Mouse (Mus musculus): ENCODE results near the gene Igfbp1.
A peak's percentile ranks its signal among the peaks of the same experiment; 100 is the strongest.

Gene Igfbp1

DNA sequence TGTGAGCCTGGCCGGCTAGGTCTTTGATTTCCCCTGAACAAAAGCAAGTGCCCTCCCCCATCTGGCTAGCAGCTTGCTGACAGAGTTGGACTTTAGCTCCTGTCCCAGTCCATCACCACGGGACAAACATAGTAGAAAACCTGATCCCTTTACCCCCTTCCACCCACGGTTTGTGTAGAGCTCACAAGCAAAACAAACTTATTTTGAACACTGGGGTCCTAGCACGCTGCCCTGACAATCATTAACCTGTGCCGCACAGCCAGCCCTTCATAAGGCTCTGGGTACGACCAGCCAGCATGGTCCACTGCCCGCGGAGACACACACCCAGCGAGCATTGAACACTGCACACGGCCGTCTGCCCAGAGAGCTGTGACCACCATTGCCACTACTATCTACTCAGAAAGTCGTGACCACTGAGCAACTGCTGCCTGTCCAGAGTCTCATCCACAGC, at the start of gene Igfbp1:
Gene Igfbp1, plus strand, starts transcription at position 292 of the 451 bp plus-strand sequence.
- DNase-seq (ENCODE audit: low read depth): no peak

- no peak for DNase-seq (ENCODE audit: low read depth)
These were observed 49.6 kb upstream of the Igfbp1 start for GRCm38 (mm10) chr11:7147945-7148344.

DNA sequence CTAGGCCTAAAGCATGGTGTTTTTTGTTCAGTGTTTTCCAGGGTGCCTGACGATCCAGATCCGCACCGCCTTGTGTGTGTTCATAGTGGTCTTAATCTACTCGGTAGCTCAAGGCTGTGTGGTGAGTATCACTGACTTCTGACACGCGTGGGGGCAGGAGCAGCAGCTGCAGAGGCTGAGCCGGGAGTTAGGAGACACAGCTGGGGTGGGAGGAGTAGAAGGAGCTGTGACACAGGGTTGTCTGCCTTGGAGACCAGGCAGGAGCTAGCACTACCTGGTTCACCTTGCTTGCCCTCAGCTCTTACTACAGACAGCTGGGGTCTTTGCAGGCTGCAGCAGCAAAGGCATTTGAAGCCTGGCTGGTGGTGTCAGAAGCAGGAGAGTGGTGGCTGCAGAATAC, 48.1 kb upstream of the Igfbp1 start:
- no peak for DNase-seq (ENCODE audit: low read depth)

DNA sequence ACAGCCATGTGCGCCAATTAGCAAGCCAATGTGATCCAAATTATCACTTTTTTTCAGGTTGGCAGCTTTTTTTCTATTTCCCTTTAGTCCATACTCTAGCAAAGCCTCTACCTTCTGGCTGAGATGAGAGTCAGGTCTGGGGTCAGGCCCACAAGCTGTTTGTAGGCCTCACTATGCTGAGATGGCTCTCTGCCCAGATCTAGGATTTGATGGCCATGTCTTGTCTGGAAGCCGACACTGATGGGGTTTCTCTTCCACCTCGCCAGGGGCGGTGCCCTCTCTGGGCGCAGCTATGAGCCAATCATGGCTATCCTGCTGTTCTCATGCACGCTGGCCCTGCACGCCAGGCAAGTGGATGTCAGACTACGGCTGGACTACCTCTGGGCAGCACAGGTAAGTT, 47.1 kb upstream of the Igfbp1 start:
- DNase-seq (ENCODE audit: low read depth): no peak

- no peak for DNase-seq (ENCODE audit: low read depth)
These were observed 45.2 kb upstream of the Igfbp1 start for GRCm38 (mm10) chr11:7152371-7152770.

GRCm38 (mm10) chr11:7153081-7153480, 44.5 kb upstream of the Igfbp1 start:
- no peak for DNase-seq (ENCODE audit: low read depth)

GRCm38 (mm10) chr11:7156427-7156826, 41.2 kb upstream of the Igfbp1 start:
- no peak for DNase-seq (ENCODE audit: low read depth)

DNA sequence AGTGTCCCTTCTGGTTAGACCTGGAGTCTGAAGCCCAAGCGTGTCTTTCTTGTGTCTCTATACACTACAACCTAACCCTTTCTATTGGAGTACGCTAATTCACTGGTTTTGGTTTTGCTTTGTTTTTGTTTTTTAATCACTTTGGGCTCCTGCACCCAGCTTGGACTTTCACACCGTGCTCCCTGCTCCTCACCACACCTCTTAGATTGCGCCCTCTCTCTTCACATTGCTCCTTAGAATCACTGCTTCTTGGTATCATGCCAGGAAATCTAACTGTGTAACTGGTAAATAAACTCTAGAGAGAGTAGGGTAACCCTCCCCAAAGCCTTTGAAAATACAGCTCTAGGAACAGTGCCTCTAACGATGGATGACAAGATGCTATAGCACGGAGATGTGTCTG, 39.4 kb upstream of the Igfbp1 start:
- no peak for DNase-seq (ENCODE audit: low read depth)

DNA sequence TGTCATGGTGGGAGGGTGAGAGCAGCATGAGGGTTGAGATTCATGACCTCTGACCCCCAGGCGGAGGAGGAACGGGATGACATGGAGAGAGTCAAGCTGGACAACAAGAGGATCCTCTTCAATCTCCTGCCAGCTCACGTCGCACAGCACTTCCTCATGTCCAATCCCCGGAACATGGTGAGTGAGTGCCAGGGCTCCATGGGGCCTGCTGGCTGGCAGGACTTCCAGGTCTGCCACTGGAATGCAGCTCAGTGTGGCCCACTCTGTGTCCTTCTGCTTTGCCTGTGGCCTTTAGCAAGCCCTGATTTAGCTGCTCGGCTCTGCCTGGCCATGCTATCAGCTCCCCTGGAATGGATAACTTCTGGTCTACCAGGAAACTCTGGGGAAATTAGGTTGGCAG, 37.4 kb upstream of the Igfbp1 start:
- no peak for DNase-seq (ENCODE audit: low read depth)

- DNase-seq (ENCODE audit: low read depth): no peak
These were observed 36.9 kb upstream of the Igfbp1 start for GRCm38 (mm10) chr11:7160637-7161101.

DNA sequence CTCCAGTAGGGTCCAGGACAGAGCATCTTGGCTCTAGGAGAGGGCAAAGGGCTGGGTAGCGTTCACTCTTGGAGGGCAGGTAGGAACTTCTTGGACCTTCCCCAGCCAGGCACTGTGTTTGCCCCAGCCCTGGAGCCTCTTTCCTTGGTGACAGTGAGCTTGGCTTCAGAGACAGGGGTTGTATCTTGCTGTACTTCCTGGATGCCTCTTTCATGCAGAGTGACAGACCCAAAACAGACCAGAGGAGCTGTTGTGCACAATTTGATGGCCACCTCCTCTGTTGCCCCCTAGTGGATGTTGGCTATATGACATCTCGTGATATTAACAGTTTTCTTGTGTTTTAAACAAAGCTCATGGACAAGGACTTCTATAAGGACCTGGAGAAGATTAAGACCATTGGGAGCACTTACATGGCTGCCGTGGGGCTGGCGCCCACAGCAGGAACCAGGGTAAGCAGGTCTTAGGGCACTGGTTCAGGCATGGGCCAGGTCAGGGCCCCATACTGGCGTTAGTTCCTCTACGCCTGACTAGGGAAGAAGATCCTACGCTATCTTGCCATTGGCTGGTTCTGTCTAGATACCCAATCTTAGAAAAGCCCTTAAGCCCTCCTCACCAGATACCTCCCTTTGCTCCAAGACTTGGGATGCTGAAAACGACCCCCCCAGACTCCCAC, 35.9 kb upstream of the Igfbp1 start:
- DNase-seq (ENCODE audit: low read depth): peak; percentile 7

DNA sequence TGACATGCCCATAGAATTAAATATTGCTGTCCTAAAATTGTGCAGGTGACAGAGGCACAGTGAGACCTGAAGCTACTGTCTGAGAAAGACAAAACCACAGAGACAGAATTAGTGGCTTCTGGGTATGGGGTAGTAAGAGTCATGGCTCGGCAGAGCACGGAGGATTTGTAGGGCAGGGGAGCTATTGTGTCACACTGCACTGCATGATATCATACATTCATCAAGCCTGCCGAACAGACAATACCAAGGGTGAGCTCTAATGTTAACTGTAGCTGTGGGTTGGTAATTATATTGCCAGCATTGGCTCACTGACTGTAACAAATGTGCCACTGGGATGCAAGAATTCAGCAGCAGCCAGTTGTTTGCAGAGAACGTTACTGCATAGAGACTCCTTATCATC, 33.2 kb upstream of the Igfbp1 start:
- no peak for DNase-seq (ENCODE audit: low read depth)

DNA sequence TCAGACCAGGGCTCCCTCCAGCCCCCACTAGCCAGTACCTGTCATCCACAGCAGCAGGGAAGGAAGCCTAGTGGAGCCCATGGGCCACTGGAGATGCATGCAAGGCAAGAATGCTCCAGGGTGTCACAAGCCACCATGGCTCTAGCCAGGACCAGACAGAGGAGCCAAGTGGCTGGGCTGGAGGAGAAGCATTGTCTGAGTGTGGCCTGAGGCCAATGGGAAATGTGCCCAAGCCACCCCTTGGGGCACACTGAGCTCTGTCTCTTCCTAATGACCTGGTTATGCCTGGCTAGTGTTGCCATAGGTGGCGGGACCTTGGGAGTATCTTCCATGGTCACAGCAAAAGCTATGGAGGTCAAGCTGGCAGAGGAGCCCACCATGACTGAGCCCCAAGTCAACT, 27.9 kb upstream of the Igfbp1 start:
- DNase-seq (ENCODE audit: low read depth): no peak

- DNase-seq (ENCODE audit: low read depth): no peak
These were observed 23.9 kb upstream of the Igfbp1 start for GRCm38 (mm10) chr11:7173664-7174063.

DNA sequence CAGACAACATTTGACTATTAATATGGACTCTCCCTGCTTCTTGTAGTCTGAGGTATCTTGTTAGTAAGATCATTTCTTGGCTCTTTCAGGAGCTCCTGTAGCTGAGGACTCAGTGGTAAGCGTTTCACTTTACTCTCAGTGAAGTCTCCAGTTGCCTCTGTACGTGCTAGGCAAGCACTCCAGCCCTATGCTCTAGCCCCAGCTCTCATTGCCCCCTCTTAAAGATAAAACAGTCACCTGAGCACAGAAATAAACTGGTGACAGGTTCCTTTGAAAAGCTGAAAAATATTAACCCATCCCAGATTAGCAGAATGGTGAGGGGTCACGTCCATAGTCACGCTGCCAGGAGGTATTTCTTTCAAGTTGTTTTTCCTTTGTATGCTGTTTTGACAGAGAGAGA, 18.9 kb upstream of the Igfbp1 start:
- DNase-seq (ENCODE audit: low read depth): no peak

DNA sequence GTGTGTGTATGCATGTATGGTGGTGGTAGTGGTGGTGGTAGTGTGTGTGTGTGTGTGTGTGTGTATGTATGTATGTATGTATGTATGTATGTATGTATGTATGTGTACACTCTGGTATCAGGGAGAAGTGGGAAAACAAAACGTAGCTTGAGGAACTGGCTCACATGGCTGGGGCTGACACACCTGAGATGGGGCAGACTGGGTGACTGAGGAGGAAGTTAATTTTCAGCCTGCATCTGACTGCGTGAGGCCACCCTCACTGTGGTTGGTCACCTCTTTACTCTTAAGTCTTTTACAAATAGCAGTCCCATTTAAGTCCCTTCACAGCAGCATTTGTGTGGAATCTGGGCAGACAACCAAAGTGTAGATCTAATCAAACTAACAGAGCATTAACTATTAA, 18.3 kb upstream of the Igfbp1 start:
- DNase-seq (ENCODE audit: low read depth): no peak

- no peak for DNase-seq (ENCODE audit: low read depth)
These were observed 15.1 kb upstream of the Igfbp1 start for GRCm38 (mm10) chr11:7182409-7183042.

- no peak for DNase-seq (ENCODE audit: low read depth)
These were observed 13.2 kb upstream of the Igfbp1 start for GRCm38 (mm10) chr11:7184420-7184819.

DNA sequence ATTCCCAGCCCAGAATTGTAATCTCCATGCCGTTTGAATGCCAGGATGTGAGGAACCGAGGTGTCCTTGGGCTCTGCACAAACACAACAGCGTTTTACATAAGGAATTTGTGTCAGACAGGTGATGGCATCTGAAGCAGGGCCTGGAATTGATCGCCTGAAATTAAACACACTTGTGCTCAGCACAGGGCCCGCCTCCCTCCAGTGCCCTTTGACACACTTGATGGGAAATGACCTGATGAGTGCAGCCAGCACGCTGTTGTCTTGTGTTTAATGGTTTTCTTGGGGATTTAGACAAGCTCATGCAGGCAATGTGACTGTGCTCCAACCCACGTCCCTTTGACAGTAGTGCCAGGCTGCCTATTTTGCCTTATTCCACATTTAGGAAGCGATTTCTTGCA, 10.1 kb upstream of the Igfbp1 start:
- DNase-seq (ENCODE audit: low read depth): no peak

- no peak for DNase-seq (ENCODE audit: low read depth)
These were observed 9.1 kb upstream of the Igfbp1 start, which contains the start of gene Gm11985 for GRCm38 (mm10) chr11:7188469-7188868. Gene Gm11985, minus strand, starts transcription at chr11:7188569.

DNA sequence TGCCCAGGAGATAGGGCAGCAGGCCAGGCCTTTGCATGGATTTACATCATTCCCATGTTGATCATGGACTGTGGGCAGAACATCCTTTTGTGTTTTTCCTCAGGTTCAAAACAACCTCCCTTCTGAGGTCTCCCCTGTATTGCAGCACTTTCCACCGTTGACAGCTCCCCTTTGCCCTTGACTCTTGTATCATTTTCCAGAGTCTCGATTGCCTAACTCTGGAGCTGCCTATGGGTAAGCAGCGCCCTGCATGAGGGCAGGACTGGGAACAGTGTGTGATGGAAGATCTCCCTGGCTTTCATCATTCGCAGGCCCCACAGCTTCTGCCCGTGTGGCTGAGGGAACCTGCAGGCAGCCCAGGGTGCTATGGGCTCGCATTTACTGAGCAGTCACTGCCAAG, 4.9 kb upstream of the Igfbp1 start:
- DNase-seq (ENCODE audit: low read depth): no peak

DNA sequence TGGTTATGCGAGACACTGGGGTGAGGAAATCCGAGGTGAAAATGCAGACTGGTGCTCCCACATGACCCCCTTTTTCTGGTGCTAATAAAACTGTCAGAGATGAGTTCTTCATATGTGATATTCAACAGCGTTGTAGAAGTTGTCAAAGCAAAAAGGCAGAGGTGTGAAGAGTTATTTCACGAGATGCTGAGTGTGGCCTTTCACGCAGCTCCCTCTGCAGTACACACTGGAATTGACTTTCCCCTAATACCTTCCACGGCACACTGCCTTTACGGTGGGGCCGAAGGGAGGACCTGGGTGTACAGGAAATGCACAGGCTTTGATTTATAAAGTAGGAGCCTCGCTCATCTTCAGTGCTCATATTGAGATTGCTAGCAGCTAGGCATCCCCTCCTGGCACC, 4.4 kb upstream of the Igfbp1 start:
- DNase-seq (ENCODE audit: low read depth): no peak

DNA sequence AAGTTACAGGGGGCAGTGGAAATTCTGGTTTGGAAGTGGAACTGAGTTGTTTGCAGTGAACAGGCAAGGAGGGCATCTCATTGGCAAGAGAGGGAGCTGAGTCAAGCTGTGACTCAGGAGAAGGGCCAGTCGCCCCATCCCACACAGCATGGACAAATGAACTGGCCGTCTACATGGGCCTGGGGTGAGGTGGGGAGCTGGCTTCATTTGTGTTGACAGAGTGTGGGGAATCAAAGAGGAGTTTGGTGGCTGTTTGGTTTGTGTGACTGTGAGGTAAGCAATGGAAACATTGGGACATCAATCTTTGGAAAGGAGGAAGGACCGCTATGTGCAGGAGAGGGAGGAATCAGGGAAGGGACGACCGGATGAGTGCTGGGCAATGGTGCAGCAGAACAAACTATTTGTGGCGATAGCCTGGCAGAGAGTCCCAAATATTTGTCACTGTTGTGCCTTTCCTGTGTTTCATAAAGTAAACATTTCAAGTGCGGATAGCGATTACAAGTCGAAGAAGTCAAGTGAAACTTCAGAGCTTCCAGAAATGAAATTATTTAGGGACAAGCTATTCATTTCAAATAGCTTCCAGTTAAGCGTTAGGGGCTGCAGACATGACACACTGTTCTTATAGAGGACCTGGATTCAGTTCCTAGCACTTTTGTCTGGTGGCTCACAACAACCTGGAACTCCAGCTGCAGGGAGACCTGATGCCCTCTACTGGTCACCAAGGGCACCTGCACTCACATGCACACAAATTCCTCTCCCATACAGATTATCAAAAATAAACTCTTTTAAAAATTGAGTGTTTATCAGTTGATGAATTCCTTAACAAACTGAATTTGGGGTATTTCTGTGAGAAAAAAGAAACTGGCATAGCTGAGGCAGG, 2.9 kb upstream of the Igfbp1 start:
- DNase-seq (ENCODE audit: low read depth): no peak

Data from c-Kit-positive CD71-negative TER-119-negative erythroid progenitor cells, embryonic 14.5 days (primary cell).